Mouse (Mus musculus): ENCODE data around the gene Socs7.

- no peak for TF ChIP-seq CTCF (IDR thresholded peaks at IDR 0.05; ENCODE audit: borderline replicate concordance, extremely low read depth, insufficient read depth, insufficient read length)
- no peak for TF ChIP-seq POLR2A (IDR thresholded peaks at IDR 0.05; ENCODE audit: borderline replicate concordance, extremely low read depth, insufficient read depth, insufficient read length, poor library complexity, severe bottlenecking)
Observed at GRCm38 (mm10) chr11:97372159-97372864, 10.0 kb downstream of the Socs7 start.
